Mouse (Mus musculus) heart, embryonic 15.5 days (tissue): Measurements from ENCODE around the gene Alg3. TPM values are rescaled to one million over a fixed set of nuclear protein-coding genes. Genes with fewer than 3 reads are reported as not detected.
A peak's percentile ranks its signal among the peaks of the same experiment; 100 is the strongest.

ENCODE experiments used
- ATAC-seq: fragments of 200-750 bp; cut with Nextera tagmentation; replicated peaks from 2 replicates; pipeline ENCODE4 v1.8.0; 2017; ENCODE audit warnings: low read depth, moderate TSS enrichment; ENCODE audit not compliant: insufficient number of reproducible peaks, insufficient read depth, low FRiP score
- H3K27ac ChIP-seq: fragments of 300-500 bp; sonication (generic); 2 replicates; pipeline ENCODE4 v1.5.1; 2015; ENCODE audit warnings: mild to moderate bottlenecking, inconsistent platforms
- H3K27me3 ChIP-seq: fragments of 300-500 bp; sonication (generic); 2 replicates; pipeline ENCODE4 v1.6.1; 2015; ENCODE audit warnings: inconsistent platforms
- H3K36me3 ChIP-seq: fragments of 300-500 bp; sonication (generic); 2 replicates; pipeline ENCODE4 v1.6.1; 2015; ENCODE audit warnings: mild to moderate bottlenecking, inconsistent platforms
- H3K4me1 ChIP-seq: fragments of 300-500 bp; sonication (generic); replicated peaks from 2 replicates; pipeline ENCODE4 v1.6.1; 2015; ENCODE audit warnings: inconsistent platforms
- H3K4me2 ChIP-seq: fragments of 300-500 bp; sonication (generic); 2 replicates; pipeline ENCODE4 v1.6.1; 2015; ENCODE audit warnings: inconsistent platforms, mild to moderate bottlenecking, moderate library complexity
- H3K4me3 ChIP-seq: fragments of 300-500 bp; sonication (generic); 2 replicates; pipeline ENCODE4 v1.5.1; 2015; ENCODE audit warnings: mild to moderate bottlenecking, inconsistent platforms
- H3K9ac ChIP-seq: fragments of 300-500 bp; sonication (generic); 2 replicates; pipeline ENCODE4 v1.6.1; 2015; ENCODE audit warnings: mild to moderate bottlenecking, inconsistent platforms
- H3K9me3 ChIP-seq: fragments of 300-500 bp; sonication (generic); replicated peaks from 2 replicates; pipeline ENCODE4 v1.6.1; 2016; ENCODE audit warnings: inconsistent platforms
- WGBS: fragments of 180-500 bp; shearing (Covaris S2); methylation state at CpG from one replicate; pipeline ENCODE4 v1.1.7; 2015; ENCODE audit warnings: mixed read lengths; 5-methylcytosine and 5-hydroxymethylcytosine counted together
- polyA plus RNA-seq: library from polyadenylated mRNA; unstranded; fragments of >200 nt; fragmentation: Nextera tagmentation; extraction: Ambion mirVana; gene quantifications from 2 replicates; pipeline ENCODE4 v1.2.1, GENCODE M21; 2015

Gene Alg3
- polyA plus RNA-seq, 1 experiment from 2014 or later: 23.6 TPM

DNA sequence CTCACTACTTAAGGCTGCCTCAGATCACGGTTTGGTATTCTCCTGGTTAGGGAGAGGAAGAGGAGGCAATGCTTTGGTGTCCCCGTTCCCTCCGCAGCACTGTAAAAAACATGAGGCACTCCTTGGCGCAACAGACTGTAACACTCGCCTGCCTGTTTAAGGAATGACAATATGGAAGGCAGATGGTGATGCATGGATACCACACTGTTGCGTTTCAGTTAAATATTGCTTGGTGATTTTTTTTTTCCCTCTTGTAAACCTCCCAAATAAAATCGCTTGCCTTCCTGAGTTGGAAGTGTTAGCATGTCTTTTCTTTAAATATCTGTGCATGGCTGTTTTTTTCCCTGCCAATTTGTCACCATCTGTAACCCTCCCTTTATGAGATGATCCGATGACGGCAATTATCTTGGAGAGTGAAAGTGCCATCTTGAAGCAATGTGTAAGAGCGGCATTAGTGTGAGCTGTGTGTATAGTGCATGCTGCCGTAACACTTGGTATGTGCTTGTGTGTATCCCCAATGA is 17.4 kb upstream of the Alg3 start:
- Histone ChIP-seq H3K36me3 (no peaks in the 10 kb centered on the region), H3K27me3 (peaks cover 40% of the 10 kb centered on the region), H3K4me3 (no peak overlapping the region), H3K9ac (no peak overlapping the region), H3K27ac (no peak overlapping the region), H3K4me2 (no peak overlapping the region), H3K9me3 (no peaks in the 10 kb centered on the region), H3K4me1 (peaks cover 6% of the 10 kb centered on the region)
- 60% methylated on average over 11 of the region's 11 CpGs for WGBS
- ATAC-seq: no peak

DNA sequence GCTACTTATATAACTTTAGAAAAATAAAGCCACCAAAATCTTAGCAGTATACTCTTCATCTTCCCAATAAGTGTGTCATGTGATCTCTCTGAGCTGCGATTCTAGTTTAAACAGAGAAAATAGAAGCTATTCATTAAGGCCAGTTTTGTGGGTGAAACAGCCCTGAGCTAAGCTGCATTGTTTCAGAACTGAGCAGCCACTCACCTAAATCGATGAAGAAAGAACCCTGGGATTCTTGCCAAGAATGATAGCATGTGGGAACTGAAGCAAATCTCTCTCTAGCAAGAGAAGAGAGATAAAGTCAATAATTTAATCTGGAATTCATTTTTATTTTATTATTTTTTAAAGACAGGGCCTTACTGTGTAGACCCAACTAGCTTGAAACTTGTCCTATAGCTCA is 11.7 kb upstream of the Alg3 start:
- Histone ChIP-seq H3K4me1 (peaks cover 33% of the 10 kb centered on the region), H3K4me3 (no peak overlapping the region), H3K27ac (no peak overlapping the region), H3K9me3 (no peaks in the 10 kb centered on the region), H3K36me3 (no peaks in the 10 kb centered on the region), H3K4me2 (no peak overlapping the region), H3K9ac (no peak overlapping the region), H3K27me3 (peaks cover 62% of the 10 kb centered on the region)
- no peak for ATAC-seq
- 44% methylated on average over 2 of the region's 2 CpGs for WGBS

DNA sequence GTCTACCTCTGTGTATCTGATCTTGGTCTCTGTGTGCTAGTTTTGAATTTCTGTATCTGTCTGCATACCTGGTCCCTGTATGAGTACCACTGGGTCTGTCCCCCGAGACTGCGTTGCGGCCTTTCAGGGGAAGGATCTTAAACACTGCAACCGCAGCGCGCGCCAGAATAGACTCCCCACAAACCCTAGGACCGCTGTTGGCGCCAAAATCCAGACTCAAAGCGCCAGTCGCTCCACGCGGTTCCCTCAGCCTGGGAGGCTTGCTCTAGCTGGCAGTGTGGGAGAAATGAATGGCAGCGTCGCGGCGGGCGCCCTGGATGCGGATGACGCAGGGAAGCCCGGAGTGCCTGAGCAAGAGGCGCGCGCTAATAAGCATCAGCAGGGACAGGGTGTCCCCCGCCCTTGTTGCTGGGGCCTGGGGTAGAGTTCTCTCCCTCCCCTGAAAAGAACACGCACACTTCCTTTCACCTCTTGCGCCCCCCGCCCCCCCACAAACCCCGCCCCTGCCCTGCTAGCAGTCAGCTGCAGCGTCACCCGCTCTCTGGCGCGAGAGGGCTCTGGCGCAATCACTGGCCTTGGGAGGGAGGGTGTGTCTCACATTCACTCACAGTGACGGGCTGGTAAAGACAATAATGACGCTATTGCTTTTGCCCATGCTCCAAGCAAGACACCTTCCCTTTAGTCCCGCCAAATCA is 10.6 kb upstream of the Alg3 start:
- H3K9me3 ChIP-seq: no peaks in the 10 kb centered on the region
- under 1% methylated on average over 37 of the region's 37 CpGs for WGBS
- no peaks in the 10 kb centered on the region for H3K36me3 ChIP-seq
- H3K4me2 ChIP-seq: peak overlapping the region; percentile 100
- H3K4me1 ChIP-seq: peaks cover 33% of the 10 kb centered on the region
- H3K9ac ChIP-seq: peak overlapping the region; percentile 58
- ATAC-seq: 0 out of 2 replicates have a peak, but pooled peaks have one; percentile 23
- H3K27me3 ChIP-seq: peaks cover 69% of the 10 kb centered on the region
- peak overlapping the region; percentile 69 for H3K4me3 ChIP-seq
- no peak overlapping the region for H3K27ac ChIP-seq

DNA sequence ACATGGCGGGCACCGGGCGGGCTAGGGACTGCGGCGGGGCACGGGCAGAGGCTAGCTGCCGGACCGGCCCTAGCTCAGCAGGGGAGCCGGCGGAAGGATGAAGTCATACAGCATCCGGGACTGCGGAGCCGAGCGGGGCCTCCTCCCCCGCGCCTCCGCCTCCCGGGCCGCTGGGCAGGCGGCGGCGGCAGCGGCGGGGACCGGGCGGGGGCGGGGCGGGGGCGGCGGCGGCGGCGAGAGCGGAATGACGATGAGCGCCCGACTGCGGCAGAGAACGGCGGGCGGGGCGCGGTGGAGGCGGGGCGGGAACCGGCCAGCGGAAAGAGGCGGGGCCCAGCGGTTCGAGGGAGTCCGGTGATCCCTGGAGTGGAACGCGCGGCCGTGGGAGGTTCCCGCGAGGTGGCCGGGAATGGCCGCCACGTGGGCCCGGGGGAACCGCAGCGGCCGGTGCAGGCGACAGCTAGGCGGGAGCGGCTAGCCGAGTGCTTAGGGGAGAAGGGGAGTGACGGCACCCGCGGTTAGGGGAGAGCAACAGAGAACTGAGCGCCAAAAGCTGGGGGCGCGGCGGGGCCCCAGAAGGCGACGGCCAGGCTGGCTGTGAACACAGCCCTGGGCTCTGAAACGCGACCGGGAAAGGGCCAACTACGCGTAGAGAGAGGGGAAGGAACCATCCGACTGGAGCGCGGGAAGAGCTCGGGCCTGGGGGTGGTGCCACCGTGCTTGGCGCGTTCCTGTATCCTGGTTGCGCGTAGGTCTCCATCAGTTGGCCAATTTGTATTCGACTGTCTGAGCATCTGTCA is 9.9 kb upstream of the Alg3 start, which contains the start of gene Camk2n2:
TSS of gene Camk2n2 (minus strand) at position 97 of the 800 bp plus-strand sequence.
- H3K4me1 ChIP-seq: peaks cover 33% of the 10 kb centered on the region
- peak within 1 kb of the TSS; percentile 58 for H3K9ac ChIP-seq
- H3K27me3 ChIP-seq: peaks cover 66% of the 10 kb centered on the region
- peak; percentile 57 for ATAC-seq
- peak within 1 kb of the TSS; percentile 100 for H3K4me2 ChIP-seq
- H3K4me3 ChIP-seq: peak within 1 kb of the TSS; percentile 69
- no peaks in the 10 kb centered on the region for H3K36me3 ChIP-seq
- WGBS: under 1% methylated on average over 54 of the region's 92 CpGs
- H3K27ac ChIP-seq: no peak within 1 kb of the TSS
- no peaks in the 10 kb centered on the region for H3K9me3 ChIP-seq

GRCm38 (mm10) chr16:20620751-20621190 is 9.2 kb upstream of the Alg3 start:
- Histone ChIP-seq H3K9ac (peak overlapping the region; percentile 58), H3K27me3 (peaks cover 64% of the 10 kb centered on the region), H3K9me3 (no peaks in the 10 kb centered on the region), H3K27ac (no peak overlapping the region), H3K4me3 (peak overlapping the region; percentile 69), H3K4me1 (peaks cover 33% of the 10 kb centered on the region), H3K4me2 (peak overlapping the region; percentile 100), H3K36me3 (no peaks in the 10 kb centered on the region)
- no peak for ATAC-seq
- under 1% methylated on average over 29 of the region's 32 CpGs for WGBS

GRCm38 (mm10) chr16:20620399-20620735 is 8.8 kb upstream of the Alg3 start:
- H3K4me2 ChIP-seq: peak overlapping the region; percentile 100
- H3K36me3 ChIP-seq: no peaks in the 10 kb centered on the region
- H3K4me3 ChIP-seq: peak overlapping the region; percentile 69
- WGBS: 2% methylated on average over 9 of the region's 9 CpGs
- ATAC-seq: no peak
- H3K27ac ChIP-seq: no peak overlapping the region
- H3K9ac ChIP-seq: no peak overlapping the region
- H3K27me3 ChIP-seq: peaks cover 64% of the 10 kb centered on the region
- H3K4me1 ChIP-seq: peaks cover 33% of the 10 kb centered on the region
- no peaks in the 10 kb centered on the region for H3K9me3 ChIP-seq

DNA sequence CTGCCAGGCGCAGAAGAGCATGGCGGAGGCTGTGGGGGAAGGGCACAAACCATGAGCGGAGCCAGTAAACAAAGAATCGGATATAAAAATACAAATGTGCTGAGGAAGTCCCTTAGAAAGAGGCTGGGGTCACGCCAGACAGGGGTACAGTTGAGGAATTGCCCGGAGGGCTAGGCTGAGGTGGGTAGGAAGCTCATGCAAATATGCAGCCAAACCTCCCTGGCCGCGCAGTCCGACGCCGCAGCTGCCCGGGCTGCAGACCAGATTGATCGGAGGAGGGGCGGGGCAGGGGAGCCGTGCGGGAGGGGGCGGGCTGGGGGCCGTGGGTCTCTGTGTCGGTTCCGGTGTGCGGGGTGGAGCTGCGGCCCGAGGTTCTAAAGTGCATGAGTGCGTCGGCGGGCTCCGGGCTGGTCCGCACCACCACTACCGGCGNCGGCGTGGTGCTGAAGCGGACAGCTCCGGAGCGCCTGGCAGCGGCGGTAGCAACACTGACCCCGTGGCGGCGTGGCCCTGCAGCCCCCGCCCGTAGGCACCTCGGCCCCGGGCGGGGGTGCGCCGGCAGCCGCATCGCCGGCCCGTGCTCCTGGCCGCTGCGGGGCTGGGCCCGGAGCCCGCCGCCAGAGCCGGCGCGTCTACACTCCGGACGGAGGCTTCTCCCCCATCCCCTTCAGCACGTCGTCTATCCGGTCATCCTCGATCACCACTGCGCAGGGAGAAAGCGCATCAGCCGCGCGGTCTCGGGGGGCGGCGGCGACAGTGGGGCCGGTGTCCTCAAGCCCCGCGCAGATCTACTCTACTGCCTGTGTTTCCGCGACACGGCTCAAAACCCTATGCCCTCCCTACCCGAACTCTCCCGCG is 8.2 kb upstream of the Alg3 start:
- no peak overlapping the region for H3K9ac ChIP-seq
- peaks cover 64% of the 10 kb centered on the region for H3K27me3 ChIP-seq
- ATAC-seq: peak; percentile 66

DNA sequence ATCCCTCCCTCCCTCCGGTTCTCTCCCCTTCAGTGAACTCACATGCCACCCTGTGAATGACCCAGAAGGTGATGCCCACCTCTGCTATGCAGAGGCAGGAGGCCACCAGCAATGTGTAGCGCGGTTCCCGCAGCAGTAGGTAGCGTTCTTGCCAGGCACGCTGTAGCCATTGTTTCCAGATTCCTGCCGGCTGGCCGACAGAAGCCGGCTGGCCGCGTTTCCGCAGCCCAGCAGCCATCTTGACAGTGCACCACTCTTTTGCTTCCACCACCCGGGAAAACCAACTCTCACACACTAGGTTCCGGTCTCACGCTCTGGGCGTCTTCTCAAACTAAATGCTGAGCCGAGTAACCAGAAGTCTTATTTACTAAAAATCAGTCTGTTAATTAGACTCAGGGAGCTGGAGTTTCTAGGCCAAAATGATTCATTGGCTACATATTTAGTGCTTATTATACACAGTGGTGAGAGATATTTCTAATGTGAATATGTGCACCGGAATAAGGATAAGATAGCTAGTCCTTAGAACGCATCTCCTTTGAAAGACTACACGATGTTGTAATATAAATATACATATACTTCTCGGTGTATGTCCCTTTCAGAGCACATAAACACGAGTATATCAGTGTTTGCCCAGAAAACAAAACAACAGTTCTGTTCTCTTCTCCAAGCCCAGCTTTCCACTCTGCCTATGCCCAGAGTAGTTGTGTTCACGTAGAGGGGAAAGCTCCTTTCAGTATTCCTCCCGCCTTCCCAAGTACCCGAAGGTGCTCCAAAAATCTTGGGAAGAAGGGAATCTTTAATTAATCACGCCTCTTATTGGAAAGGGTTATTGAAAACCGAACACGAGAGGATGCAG is 806 bp downstream of the Alg3 start:
- peak overlapping the region; percentile 83 for H3K4me3 ChIP-seq
- no peaks in the 10 kb centered on the region for H3K9me3 ChIP-seq
- peak overlapping the region; percentile 79 for H3K27ac ChIP-seq
- H3K4me1 ChIP-seq: peaks cover 15% of the 10 kb centered on the region
- peaks cover 15% of the 10 kb centered on the region for H3K36me3 ChIP-seq
- peak overlapping the region; percentile 90 for H3K4me2 ChIP-seq
- H3K27me3 ChIP-seq: no peaks in the 10 kb centered on the region
- H3K9ac ChIP-seq: peak overlapping the region; percentile 82
- no peak for ATAC-seq
- WGBS: under 1% methylated on average over 28 of the region's 28 CpGs

More for the DNA sequence above, 8.2 kb upstream of the Alg3 start:
- Histone ChIP-seq H3K36me3 (no peaks in the 10 kb centered on the region), H3K27ac (no peak overlapping the region), H3K4me3 (peak overlapping the region; percentile 69), H3K4me2 (peak overlapping the region; percentile 100), H3K4me1 (peaks cover 33% of the 10 kb centered on the region), H3K9me3 (no peaks in the 10 kb centered on the region)
- WGBS: 3% methylated on average over 79 of the region's 83 CpGs

GRCm38 (mm10) chr16:20604705-20605104 is 6.8 kb downstream of the Alg3 start:
- 54% methylated on average over 9 of the region's 9 CpGs for WGBS
- no peak overlapping the region for H3K9ac ChIP-seq

DNA sequence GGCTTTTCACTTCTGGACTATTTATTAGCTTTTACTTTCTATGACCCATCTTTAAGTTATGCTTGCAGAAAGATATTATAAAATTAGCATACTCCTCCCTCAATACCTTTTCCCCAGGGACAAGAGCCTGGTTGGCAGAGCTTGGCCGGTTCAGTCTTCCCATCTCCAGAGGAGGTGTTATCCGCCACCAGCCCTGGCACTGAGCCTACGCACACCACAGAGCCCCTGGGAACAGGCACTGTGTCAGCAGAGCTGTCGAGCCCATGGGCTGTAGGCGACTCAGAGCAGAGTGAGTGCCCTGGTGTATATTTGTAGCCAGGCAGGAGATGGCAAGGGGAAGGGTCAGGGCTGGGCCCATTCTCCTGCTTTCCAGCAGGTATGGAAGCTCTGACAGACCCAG is 11.0 kb downstream of the Alg3 start:
- no peak overlapping the region for H3K27ac ChIP-seq
- H3K27me3 ChIP-seq: peaks cover 5% of the 10 kb centered on the region; the same call in 1 of the 2 replicates
- H3K9me3 ChIP-seq: no peaks in the 10 kb centered on the region
- no peak for ATAC-seq
- H3K9ac ChIP-seq: no peak overlapping the region
- no peak overlapping the region for H3K4me2 ChIP-seq
- no peaks in the 10 kb centered on the region for H3K4me1 ChIP-seq
- no peak overlapping the region for H3K4me3 ChIP-seq
- 57% methylated on average over 5 of the region's 5 CpGs for WGBS
- H3K36me3 ChIP-seq: 0 out of 2 replicates have a peak, but pooled peaks cover 5% of the 10 kb centered on the region

More at GRCm38 (mm10) chr16:20604705-20605104, 6.8 kb downstream of the Alg3 start:
- Histone ChIP-seq H3K27me3 (peaks cover 5% of the 10 kb centered on the region; the same call in 1 of the 2 replicates), H3K4me2 (no peak overlapping the region), H3K9me3 (no peaks in the 10 kb centered on the region), H3K27ac (no peak overlapping the region), H3K36me3 (peaks cover 21% of the 10 kb centered on the region), H3K4me3 (no peak overlapping the region), H3K4me1 (peaks cover 2% of the 10 kb centered on the region)
- ATAC-seq: no peak
